Mouse (Mus musculus) limb, embryonic 15.5 days (tissue): ENCODE data around the gene H2-K1. TPM values are rescaled to one million over a fixed set of nuclear protein-coding genes. Genes with fewer than 3 reads are reported as not detected.
"Not testable (repeated sequence)": the region's sequence is repeated elsewhere in the genome, so short reads cannot be mapped to it uniquely, and the experiment has no call there.

ENCODE experiments used
- ATAC-seq: fragments of 200-750 bp; cut with Nextera tagmentation; 2 replicates; pipeline ENCODE4 v1.8.0; 2017; ENCODE audit warnings: low read depth, moderate TSS enrichment; ENCODE audit not compliant: insufficient number of reproducible peaks, low FRiP score, low TSS enrichment
- H3K27ac ChIP-seq: fragments of 300-500 bp; sonication (generic); 2 replicates; pipeline ENCODE4 v1.5.1; 2015; ENCODE audit warnings: moderate library complexity, mild to moderate bottlenecking, inconsistent platforms
- H3K27me3 ChIP-seq: fragments of 300-500 bp; sonication (generic); 2 replicates; pipeline ENCODE4 v1.6.1; 2015; ENCODE audit warnings: inconsistent platforms
- H3K36me3 ChIP-seq: fragments of 300-500 bp; sonication (generic); 2 replicates; pipeline ENCODE4 v1.6.1; 2015; ENCODE audit warnings: inconsistent platforms
- H3K4me1 ChIP-seq: fragments of 300-500 bp; sonication (generic); 2 replicates; pipeline ENCODE4 v1.6.1; 2015; ENCODE audit warnings: inconsistent platforms
- H3K4me2 ChIP-seq: fragments of 300-500 bp; sonication (generic); 2 replicates; pipeline ENCODE4 v1.6.1; 2015; ENCODE audit warnings: mild to moderate bottlenecking, inconsistent platforms
- H3K4me3 ChIP-seq: fragments of 300-500 bp; sonication (generic); 2 replicates; pipeline ENCODE4 v1.5.1; 2015; ENCODE audit warnings: mild to moderate bottlenecking, inconsistent platforms
- H3K9ac ChIP-seq: fragments of 300-500 bp; sonication (generic); 2 replicates; pipeline ENCODE4 v1.6.1; 2015; ENCODE audit warnings: inconsistent platforms
- H3K9me3 ChIP-seq: fragments of 300-500 bp; sonication (generic); 2 replicates; pipeline ENCODE4 v1.6.1; 2016; ENCODE audit warnings: inconsistent platforms
- WGBS: fragments of 180-500 bp; shearing (Covaris S2); methylation state at CpG from one replicate; pipeline ENCODE4 v1.1.7; 2015; 5-methylcytosine and 5-hydroxymethylcytosine counted together
- polyA plus RNA-seq: library from polyadenylated mRNA; unstranded; fragments of >200 nt; fragmentation: Nextera tagmentation; extraction: Ambion mirVana; gene quantifications from 2 replicates; pipeline ENCODE4 v1.2.1, GENCODE M21; 2015

H2-K1 gene
- polyA plus RNA-seq, 1 experiment from 2014 or later, result 25.5 TPM

DNA sequence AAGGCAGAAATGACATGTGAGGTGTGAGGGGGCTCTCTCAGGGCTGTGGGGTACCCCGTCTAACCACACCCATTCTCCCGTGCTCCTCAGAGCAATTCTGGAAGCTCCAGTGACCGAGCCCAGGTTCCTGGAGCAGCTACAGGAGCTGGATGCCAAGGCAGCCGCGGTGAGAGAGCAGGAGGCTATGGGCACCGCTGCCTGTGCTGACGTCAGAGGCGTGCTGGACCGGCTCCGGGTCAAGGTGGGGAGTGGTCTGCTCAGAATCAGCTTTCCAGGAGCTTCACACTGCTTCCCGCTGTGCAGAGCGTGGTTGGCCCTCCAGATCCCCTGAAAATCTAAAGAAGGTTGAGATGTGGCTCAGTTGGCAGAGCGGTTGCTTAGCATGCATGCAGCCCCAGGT is 41.0 kb downstream of the H2-K1 start:
- Histone ChIP-seq H3K4me3 (no peak overlapping the region), H3K9me3 (no peaks in the 10 kb centered on the region), H3K9ac (no peak overlapping the region), H3K36me3 (peaks cover 66% of the 10 kb centered on the region), H3K4me1 (peaks cover 21% of the 10 kb centered on the region), H3K27me3 (no peaks in the 10 kb centered on the region), H3K27ac (no peak overlapping the region), H3K4me2 (no peak overlapping the region)
- 96% methylated on average over 13 of the region's 13 CpGs for WGBS
- no peak for ATAC-seq

DNA sequence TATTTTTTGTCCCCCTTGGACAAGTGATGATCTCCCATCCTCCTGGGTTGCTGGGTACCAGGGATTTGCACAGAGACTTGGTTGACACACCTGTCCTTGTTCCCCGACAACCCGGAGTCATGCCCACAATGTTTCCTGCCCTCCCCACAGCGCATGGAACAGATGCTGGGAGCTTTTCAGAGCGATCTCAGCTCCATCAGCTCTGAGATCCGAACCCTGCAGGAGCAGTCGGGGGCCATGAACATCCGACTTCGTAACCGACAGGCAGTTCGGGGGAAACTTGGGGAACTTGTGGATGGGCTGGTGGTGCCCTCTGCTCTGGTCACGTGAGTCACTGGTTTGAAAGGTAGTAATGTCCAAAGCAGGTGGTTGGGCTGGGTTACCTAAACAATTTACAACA is 41.7 kb downstream of the H2-K1 start:
- no peak overlapping the region for H3K4me2 ChIP-seq

DNA sequence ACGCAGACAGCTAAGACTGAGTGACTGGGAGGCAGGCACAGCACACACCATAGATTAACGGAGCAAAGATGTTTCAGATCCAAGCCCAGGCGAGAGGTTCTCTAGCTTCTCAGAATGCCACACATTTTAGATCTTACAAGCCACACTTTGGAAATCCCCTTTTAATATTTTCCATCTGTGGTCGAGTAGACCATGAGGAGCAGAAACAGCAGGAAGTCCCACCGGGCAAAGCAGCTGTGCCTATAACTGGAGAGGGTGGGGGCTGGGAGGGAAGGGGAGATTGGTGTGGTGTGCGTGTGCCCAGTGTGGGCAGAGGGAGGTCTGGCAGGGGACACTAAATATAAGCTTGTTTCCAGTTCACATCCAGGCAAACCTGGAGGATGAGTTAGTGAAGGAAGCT is 42.7 kb downstream of the H2-K1 start:
- 45% methylated on average over 6 of the region's 6 CpGs for WGBS
- ATAC-seq, result no peak
- H3K4me3 ChIP-seq, result no peak overlapping the region
- no peak overlapping the region for H3K9ac ChIP-seq
- H3K9me3 ChIP-seq, result no peaks in the 10 kb centered on the region
- H3K4me1 ChIP-seq, result peaks cover 37% of the 10 kb centered on the region
- H3K36me3 ChIP-seq, result peaks cover 66% of the 10 kb centered on the region
- H3K27me3 ChIP-seq, result no peaks in the 10 kb centered on the region
- H3K27ac ChIP-seq, result no peak overlapping the region
- no peak overlapping the region for H3K4me2 ChIP-seq

More for the DNA sequence above, 41.7 kb downstream of the H2-K1 start:
- Histone ChIP-seq H3K27me3 (no peaks in the 10 kb centered on the region), H3K36me3 (peaks cover 66% of the 10 kb centered on the region), H3K9ac (no peak overlapping the region), H3K4me1 (peaks cover 27% of the 10 kb centered on the region), H3K27ac (no peak overlapping the region), H3K9me3 (no peaks in the 10 kb centered on the region), H3K4me3 (no peak overlapping the region)
- WGBS, result 92% methylated on average over 11 of the region's 11 CpGs
- no peak for ATAC-seq

DNA sequence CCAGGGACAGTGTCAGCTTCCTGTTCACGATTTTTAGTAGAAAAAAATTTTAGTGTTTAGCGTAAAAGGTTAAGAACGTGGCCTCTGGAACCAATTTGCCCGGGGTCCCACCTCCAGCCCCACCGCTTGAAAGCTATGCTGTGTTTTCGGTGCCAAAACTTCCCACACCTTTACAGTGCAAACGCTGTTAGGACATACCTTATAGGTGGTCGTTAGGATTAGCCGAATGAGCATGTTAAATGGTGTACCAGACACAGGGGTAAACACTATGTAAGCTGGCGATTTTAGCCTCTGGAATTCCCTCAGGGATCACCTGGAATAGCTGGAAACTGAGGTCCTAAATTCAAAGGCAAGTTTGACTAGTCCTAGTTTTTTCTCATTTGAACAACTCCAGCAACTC is 43.8 kb downstream of the H2-K1 start:
- H3K4me3 ChIP-seq, result peak overlapping the region; percentile 82
- WGBS, result 5% methylated on average over 10 of the region's 10 CpGs
- ATAC-seq, result no peak
- H3K27ac ChIP-seq, result peak overlapping the region; percentile 92
- peaks cover 66% of the 10 kb centered on the region for H3K36me3 ChIP-seq
- H3K9me3 ChIP-seq, result no peaks in the 10 kb centered on the region
- peak overlapping the region; percentile 80 for H3K9ac ChIP-seq
- no peaks in the 10 kb centered on the region for H3K27me3 ChIP-seq
- H3K4me1 ChIP-seq, result peaks cover 49% of the 10 kb centered on the region
- H3K4me2 ChIP-seq, result peak overlapping the region; percentile 72

DNA sequence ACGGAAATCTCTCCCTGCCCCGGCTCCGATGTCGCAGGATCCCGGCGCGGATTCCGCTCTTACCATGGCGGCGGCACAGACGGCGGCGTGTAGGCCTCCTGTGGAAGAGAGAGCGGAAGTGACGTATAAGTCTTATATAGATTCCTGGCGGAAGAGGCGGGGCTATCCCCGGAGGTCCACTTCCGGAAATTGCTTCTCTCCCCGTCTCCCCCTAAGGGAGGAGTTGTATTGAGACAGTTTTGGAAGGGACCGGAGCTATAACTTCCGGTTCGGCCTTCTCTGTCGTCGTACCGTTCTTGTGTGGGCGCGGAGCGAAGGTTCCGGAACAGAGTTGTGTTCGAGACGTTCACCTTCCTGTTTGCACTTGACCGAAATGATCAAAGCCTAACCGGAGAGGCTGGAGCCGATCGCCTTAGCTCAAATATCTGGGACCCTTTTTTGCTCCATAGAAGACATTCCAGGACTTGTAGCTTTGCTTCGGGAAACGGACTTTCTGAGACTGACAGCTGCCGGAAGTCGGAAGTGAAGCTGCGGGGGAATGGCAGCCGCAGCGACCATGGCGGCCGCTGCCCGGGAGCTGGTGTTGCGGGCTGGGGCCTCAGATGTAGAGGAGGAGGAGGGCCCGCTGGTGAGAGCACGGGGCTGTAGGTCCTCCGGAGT is 44.5 kb downstream of the H2-K1 start, which contains the start of the genes Vps52 and Rps18:
Gene Vps52, plus strand, starts transcription at position 258 of the 660 bp plus-strand sequence.
Gene Rps18, minus strand, starts transcription at position 447 of the 660 bp plus-strand sequence.
- Histone ChIP-seq H3K36me3 (peaks cover 59% of the 10 kb centered on the region), H3K27ac (peak within 1 kb of the TSS; percentile 94), H3K4me3 (peak within 1 kb of the TSS; percentile 82), H3K9me3 (no peaks in the 10 kb centered on the region), H3K9ac (peak within 1 kb of the TSS; percentile 95), H3K4me1 (peaks cover 55% of the 10 kb centered on the region), H3K27me3 (no peaks in the 10 kb centered on the region), H3K4me2 (peak within 1 kb of the TSS; percentile 84)
- ATAC-seq, result peak; percentile 83
- under 1% methylated on average over 50 of the region's 50 CpGs for WGBS

DNA sequence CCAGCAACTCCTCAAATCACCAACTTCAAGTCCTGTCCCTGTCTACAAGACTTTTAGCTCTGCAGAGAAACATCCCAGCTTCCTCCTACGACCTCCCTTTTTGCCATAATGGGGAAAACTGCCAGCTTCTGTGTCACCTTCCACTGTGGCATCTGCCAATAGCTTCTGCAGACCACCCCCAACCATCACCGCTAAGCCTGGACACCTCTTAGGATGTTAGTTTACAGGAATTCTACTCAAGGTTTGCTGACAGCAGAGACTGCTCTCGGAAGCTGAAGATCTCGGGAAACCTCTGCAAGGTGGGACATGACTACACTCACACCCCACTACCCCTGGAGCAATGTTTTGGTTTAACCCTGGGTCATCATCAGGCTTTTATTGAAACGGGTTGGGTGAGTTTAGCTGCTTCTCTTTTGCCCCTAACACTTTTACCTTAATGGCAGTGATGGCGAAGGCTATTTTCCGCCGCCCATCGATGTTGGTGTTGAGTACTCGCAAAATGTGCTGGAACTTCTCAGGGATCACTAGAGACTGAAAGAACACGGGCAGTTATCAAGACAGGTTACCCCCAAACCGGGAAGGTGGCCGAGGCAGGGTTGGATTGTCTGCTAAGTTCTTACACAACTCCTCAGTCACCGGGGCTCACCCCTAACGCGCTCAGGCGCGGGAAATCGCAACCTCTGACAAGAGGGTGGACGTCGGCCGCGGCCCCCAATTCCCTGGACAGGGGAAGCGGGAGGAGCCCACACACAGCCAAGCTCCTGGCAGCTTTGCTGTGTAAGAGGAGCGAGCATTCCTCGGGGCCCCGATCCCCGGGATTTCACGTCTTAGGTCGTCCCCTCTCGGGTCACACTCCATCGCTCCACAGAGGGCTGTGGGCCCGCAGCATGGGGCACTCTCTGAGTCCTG is 45.2 kb downstream of the H2-K1 start:
- H3K4me3 ChIP-seq, result peak overlapping the region; percentile 82
- H3K36me3 ChIP-seq, result peaks cover 55% of the 10 kb centered on the region
- peak overlapping the region; percentile 94 for H3K27ac ChIP-seq
- peaks cover 63% of the 10 kb centered on the region for H3K4me1 ChIP-seq
- WGBS, result under 1% methylated on average over 33 of the region's 33 CpGs
- no peaks in the 10 kb centered on the region for H3K9me3 ChIP-seq
- peak overlapping the region; percentile 95 for H3K9ac ChIP-seq
- H3K4me2 ChIP-seq, result peak overlapping the region; percentile 84
- ATAC-seq, result peak; percentile 2; the same call in 1 of the 2 replicates
- no peaks in the 10 kb centered on the region for H3K27me3 ChIP-seq

DNA sequence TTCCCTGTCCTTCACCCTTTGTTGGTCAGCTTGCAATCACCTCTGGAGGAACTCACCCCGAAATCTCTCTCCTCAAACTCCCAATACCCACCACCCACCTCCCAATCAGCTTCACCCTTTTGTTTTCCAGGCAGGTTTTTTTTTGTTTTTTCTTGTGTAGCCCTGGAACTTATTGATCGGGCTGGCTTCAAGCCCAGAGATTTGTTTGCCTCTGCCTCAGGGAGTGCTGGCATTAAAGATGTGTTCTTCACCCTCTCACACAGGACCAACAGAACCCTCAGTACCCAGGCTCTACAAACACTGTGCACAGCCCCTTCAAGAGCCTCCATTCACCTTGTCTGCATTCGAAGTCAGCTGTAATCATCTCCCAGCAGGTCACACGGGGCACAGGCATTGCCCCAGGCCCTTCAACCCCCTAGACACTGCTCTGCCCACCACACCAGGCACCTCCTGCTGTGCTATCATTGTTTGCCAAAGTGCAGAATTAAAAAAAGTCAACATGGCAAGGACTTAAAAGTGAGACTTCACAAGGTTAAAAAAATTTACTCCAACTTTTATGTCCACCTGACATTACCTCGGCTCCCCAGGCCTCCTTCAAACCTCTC is 46.1 kb downstream of the H2-K1 start:
- no peaks in the 10 kb centered on the region for H3K27me3 ChIP-seq
- no peak for ATAC-seq
- H3K9ac ChIP-seq, result peak overlapping the region; percentile 95
- H3K4me3 ChIP-seq, result peak overlapping the region; percentile 82
- H3K27ac ChIP-seq, result peak overlapping the region; percentile 94; the same call in 1 of the 2 replicates
- H3K4me2 ChIP-seq, result peak overlapping the region; percentile 84
- WGBS, result 40% methylated on average over 5 of the region's 5 CpGs
- peaks cover 52% of the 10 kb centered on the region for H3K36me3 ChIP-seq
- H3K4me1 ChIP-seq, result peaks cover 68% of the 10 kb centered on the region
- H3K9me3 ChIP-seq, result no peaks in the 10 kb centered on the region

DNA sequence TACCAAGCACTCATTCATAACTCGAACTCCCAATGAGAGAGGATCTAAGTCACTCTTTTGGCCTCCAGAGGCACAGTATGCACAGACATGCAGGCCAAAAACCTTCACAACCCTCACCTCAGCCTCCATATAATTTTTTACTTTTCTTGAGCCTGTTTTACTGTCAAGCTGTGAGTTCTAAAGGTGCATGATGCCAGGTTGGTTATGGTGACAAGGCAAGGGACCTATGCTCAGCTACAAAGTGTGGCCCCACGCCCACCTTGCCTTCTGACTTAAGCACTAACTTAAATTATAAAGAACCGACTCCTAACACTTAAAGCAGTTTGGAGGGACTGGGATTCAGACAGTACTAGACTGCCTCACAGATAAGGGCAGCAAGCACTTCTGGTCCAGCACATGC is 46.8 kb downstream of the H2-K1 start:
- Histone ChIP-seq H3K4me1 (peaks cover 74% of the 10 kb centered on the region), H3K36me3 (peaks cover 52% of the 10 kb centered on the region), H3K9ac (no peak overlapping the region), H3K9me3 (no peaks in the 10 kb centered on the region), H3K27me3 (no peaks in the 10 kb centered on the region), H3K4me3 (0 out of 2 replicates have a peak overlapping the region, but pooled peaks have one; percentile 0), H3K27ac (no peak overlapping the region), H3K4me2 (0 out of 2 replicates have a peak overlapping the region, but pooled peaks have one; percentile 3)
- WGBS, result 82% methylated on average over 3 of the region's 3 CpGs
- ATAC-seq, result no peak

DNA sequence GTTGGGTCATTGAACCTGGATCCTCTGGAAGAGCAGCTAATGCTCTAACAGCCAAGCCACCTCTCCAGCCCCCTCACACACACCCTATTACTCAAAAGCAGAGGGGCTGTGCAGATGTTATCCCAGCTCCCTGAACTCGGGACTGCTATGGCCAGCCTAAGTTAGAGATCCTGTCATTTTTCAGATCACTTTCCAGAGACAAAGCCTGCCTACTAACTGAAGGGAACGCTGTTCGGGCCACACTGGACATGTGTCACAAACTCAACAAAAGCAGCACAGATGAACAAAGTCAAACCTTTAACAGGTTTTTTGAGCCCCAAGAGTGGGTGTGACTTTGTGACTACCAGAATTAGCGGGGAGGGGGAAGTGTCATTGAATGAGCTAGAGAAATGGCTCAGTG is 47.3 kb downstream of the H2-K1 start:
- H3K27ac ChIP-seq, result no peak overlapping the region
- H3K4me3 ChIP-seq, result 0 out of 2 replicates have a peak overlapping the region, but pooled peaks have one; percentile 0
- no peaks in the 10 kb centered on the region for H3K9me3 ChIP-seq
- no peak overlapping the region for H3K9ac ChIP-seq
- H3K36me3 ChIP-seq, result peaks cover 53% of the 10 kb centered on the region
- H3K27me3 ChIP-seq, result no peaks in the 10 kb centered on the region
- no peak overlapping the region for H3K4me2 ChIP-seq
- WGBS, result 84% methylated on average over 4 of the region's 4 CpGs
- H3K4me1 ChIP-seq, result peaks cover 74% of the 10 kb centered on the region
- ATAC-seq, result no peak

DNA sequence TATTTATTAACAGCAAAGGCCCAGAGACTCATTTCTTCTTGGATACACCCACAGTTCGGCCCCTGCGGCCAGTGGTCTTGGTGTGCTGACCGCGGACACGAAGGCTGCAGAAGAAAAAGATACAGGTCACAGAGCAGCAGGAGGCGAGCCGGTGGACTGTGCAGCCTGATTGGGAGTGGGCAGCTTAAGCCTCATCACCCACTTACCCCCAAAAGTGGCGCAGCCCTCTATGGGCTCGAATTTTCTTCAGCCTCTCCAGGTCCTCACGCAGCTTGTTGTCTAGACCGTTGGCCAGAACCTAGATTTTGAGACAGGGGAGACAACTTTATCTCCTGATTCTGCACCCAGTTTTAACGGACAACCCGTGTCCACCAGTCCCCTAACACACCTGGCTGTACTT is 48.1 kb downstream of the H2-K1 start:
- WGBS, result 76% methylated on average over 13 of the region's 13 CpGs
- not testable (repeated sequence) for H3K9me3 ChIP-seq, H3K9ac ChIP-seq, ATAC-seq, H3K27me3 ChIP-seq
- H3K4me1 ChIP-seq, result peaks cover 67% of the 10 kb centered on the region
- peak overlapping the region; percentile 92 for H3K27ac ChIP-seq
- peaks cover 55% of the 10 kb centered on the region for H3K36me3 ChIP-seq
- H3K4me2 ChIP-seq, result peak overlapping the region; percentile 89
- H3K4me3 ChIP-seq, result peak overlapping the region; percentile 51

DNA sequence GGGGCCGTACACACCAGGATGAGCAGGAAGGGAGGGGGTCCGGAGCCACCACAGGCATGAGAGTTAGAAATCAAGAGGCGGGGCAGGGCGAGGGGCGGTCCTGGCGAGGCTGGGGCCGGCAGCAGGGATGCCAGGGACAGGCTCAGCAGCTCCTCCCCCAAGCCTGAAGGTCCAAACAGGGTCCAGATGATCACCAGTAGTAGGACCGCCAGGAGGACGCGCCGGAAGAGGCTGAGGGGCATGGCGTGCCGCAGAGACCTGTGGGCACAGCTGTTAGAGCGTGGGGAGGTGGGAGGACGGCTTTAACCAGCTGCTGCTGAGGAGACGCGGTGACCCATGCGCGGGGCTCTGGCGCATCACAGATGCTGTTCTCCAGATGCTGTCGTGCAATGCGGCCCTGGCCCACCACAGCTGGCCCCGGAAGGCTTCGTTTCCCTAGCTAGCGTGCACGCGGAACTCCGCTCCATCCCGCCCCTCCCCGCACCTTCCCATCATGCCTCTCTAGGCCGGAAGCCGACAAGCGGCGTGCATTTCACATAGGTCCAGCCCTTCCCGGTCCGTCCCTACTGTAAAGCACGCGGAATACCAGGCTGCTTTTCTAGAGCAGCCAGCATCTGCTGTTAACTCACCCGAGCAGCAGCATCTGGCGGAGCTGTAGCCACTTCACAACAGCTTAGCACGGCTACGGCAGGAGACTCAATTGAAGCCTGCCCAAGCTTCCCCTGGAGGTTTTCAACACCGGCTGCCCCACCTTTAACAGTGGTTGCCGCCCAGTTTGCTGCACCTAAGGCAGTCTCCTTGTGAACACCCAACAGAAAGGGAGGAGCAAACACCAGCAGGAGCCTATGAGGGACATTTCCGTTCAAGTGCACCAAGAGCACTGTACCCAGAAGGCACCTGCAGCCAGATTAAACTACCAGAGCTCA is 48.9 kb downstream of the H2-K1 start, which contains the start of gene B3galt4:
Gene B3galt4, minus strand, starts transcription at position 468 of the 926 bp plus-strand sequence.
- WGBS, result under 1% methylated on average over 45 of the region's 45 CpGs
- peak within 1 kb of the TSS; percentile 51 for H3K4me3 ChIP-seq
- peaks cover 62% of the 10 kb centered on the region for H3K4me1 ChIP-seq
- no peaks in the 10 kb centered on the region for H3K9me3 ChIP-seq
- H3K36me3 ChIP-seq, result peaks cover 61% of the 10 kb centered on the region
- peak; percentile 80 for ATAC-seq
- H3K9ac ChIP-seq, result peak within 1 kb of the TSS; percentile 54
- H3K27ac ChIP-seq, result peak within 1 kb of the TSS; percentile 92
- H3K4me2 ChIP-seq, result peak within 1 kb of the TSS; percentile 89
- no peaks in the 10 kb centered on the region for H3K27me3 ChIP-seq
